ENCODE assay signal across 8 mouse cellular contexts in the genomic region with DNA sequence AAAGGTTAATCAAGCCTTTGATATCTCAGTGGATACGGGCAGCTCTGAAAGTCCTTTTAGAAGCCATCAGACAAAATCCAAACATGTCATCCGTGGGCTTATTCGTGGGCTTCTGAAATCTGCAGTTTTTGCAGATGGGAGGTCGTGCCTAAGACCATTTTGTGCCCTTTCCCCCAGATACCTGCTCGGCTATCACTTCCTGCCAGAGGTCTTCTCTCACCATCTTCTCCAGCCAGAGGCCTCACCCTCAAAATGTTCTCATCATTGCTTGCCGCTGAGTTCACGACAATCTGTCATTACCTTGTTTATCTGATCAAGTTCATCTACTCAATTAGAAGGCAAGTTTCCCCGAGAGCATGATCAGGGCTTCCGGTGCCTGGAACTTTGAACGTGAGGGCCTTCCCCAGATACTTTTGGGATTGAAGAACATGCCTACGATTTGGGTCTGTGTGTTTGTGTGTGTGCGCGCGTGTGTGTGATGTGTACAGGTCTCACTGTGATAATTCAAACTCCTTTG. TPM values are rescaled to one million over a fixed set of nuclear protein-coding genes. Genes with fewer than 3 reads are reported as not detected.
DNase-seq lines count a peak whose midpoint lies in the region; ATAC-seq lines count a peak whose summit lies in the region.

A gene (plus strand): TSS at position 467 of the 517 bp plus-strand sequence.

- H3K27ac ChIP-seq in heart, embryonic 13.5 days (replicated peaks): peak within 1 kb of the TSS; percentile 95
- peak within 1 kb of the TSS; percentile 86 for H3K27ac ChIP-seq in midbrain, embryonic 16.5 days (ENCODE audit: low read length)

- intact Hi-C loops in left cerebral cortex, postnatal 10 days (cut with DNase I): no loop called here

- 25% methylated on average over 14 of the region's 14 CpGs for WGBS in heart, embryonic 13.5 days
- WGBS in midbrain, embryonic 16.5 days: 36% methylated on average over 14 of the region's 14 CpGs

- H3K27me3 ChIP-seq in heart, embryonic 13.5 days (replicated peaks): no peaks in the 10 kb centered on the region
- no peaks in the 10 kb centered on the region for H3K27me3 ChIP-seq in midbrain, embryonic 16.5 days (ENCODE audit: control insufficient read depth, insufficient read depth, low read depth, low read length)

- no peak for ATAC-seq in heart, embryonic 13.5 days (ENCODE audit: extremely low read depth, insufficient number of reproducible peaks, low FRiP score, low TSS enrichment)
- ATAC-seq in midbrain, embryonic 16.5 days: no peak

- peak within 1 kb of the TSS; percentile 90 for H3K4me2 ChIP-seq in heart, embryonic 13.5 days
- H3K4me2 ChIP-seq in midbrain, embryonic 16.5 days (ENCODE audit: low read length): peak within 1 kb of the TSS; percentile 90

- 0 out of 2 replicates have a peak, but pooled peaks cover 10% of the 10 kb centered on the region for H3K36me3 ChIP-seq in heart, embryonic 13.5 days
- H3K36me3 ChIP-seq in midbrain, embryonic 16.5 days (ENCODE audit: control insufficient read depth, insufficient read depth, low read length): no peaks in the 10 kb centered on the region

- H3K4me1 ChIP-seq in heart, embryonic 13.5 days: peaks cover 40% of the 10 kb centered on the region
- H3K4me1 ChIP-seq in midbrain, embryonic 16.5 days (ENCODE audit: control insufficient read depth, insufficient read depth, low read length): peaks cover 22% of the 10 kb centered on the region

- peak within 1 kb of the TSS; percentile 92 for H3K9ac ChIP-seq in heart, embryonic 13.5 days
- H3K9ac ChIP-seq in midbrain, embryonic 16.5 days (ENCODE audit: low read depth, low read length): peak within 1 kb of the TSS; percentile 91

- DNase-seq in cerebellum, adult 11 months: peak; percentile 12
- DNase-seq in cerebellum, postnatal 14 days: no peak
- no peak for DNase-seq in urinary bladder, adult 2 months (ENCODE audit: low spot score)
- no peak for DNase-seq in urinary bladder, postnatal 10 days (ENCODE audit: low spot score)
- DNase-seq in left cerebral cortex, postnatal 10 days (ENCODE audit: extremely low spot score in 1 of 2, low spot score in 2 of 2): no peak
- no peak for DNase-seq in frontal cortex, postnatal 14 days (ENCODE audit: low spot score in 2 of 2)

- peak within 1 kb of the TSS; percentile 98 for H3K4me3 ChIP-seq in heart, embryonic 13.5 days
- H3K4me3 ChIP-seq in midbrain, embryonic 16.5 days (ENCODE audit: low read depth, low read length): peak within 1 kb of the TSS; percentile 80

- no peaks in the 10 kb centered on the region for H3K9me3 ChIP-seq in heart, embryonic 13.5 days
- H3K9me3 ChIP-seq in midbrain, embryonic 16.5 days (replicated peaks; ENCODE audit: control insufficient read depth, low read length, poor library complexity, severe bottlenecking): no peaks in the 10 kb centered on the region

RNA-seq across cellular contexts. Expression of the gene that starts here (rescaled TPM):
- 53.4 and 53.9 TPM in 2 replicates for polyA plus RNA-seq in urinary bladder, adult 2 months (2012; rRNA removed)
- 53.0 and 56.4 TPM in 2 replicates for polyA plus RNA-seq in heart, embryonic 13.5 days (2015; fragmentation: Nextera tagmentation; extraction: Ambion mirVana)
- 10 to 100 TPM; 31.4 to 32.5 TPM for total RNA-seq in left cerebral cortex, postnatal 10 days (2021)
- polyA plus RNA-seq in midbrain, embryonic 16.5 days (2015; fragmentation: Nextera tagmentation; extraction: Ambion mirVana): 44.3 and 52.4 TPM in 2 replicates
